Mouse (Mus musculus): ENCODE data around the gene Rgs7. TPM values are rescaled to one million over a fixed set of nuclear protein-coding genes. Genes with fewer than 3 reads are reported as not detected.

Rgs7 gene
- 0.50 TPM for polyA plus RNA-seq (2015; fragmentation: Illumina TruSeq; extraction: RNeasy Lipid Tissue Mini Kit (QIAGEN cat#74804); ENCODE audit: insufficient read depth, low replicate concordance)

DNA sequence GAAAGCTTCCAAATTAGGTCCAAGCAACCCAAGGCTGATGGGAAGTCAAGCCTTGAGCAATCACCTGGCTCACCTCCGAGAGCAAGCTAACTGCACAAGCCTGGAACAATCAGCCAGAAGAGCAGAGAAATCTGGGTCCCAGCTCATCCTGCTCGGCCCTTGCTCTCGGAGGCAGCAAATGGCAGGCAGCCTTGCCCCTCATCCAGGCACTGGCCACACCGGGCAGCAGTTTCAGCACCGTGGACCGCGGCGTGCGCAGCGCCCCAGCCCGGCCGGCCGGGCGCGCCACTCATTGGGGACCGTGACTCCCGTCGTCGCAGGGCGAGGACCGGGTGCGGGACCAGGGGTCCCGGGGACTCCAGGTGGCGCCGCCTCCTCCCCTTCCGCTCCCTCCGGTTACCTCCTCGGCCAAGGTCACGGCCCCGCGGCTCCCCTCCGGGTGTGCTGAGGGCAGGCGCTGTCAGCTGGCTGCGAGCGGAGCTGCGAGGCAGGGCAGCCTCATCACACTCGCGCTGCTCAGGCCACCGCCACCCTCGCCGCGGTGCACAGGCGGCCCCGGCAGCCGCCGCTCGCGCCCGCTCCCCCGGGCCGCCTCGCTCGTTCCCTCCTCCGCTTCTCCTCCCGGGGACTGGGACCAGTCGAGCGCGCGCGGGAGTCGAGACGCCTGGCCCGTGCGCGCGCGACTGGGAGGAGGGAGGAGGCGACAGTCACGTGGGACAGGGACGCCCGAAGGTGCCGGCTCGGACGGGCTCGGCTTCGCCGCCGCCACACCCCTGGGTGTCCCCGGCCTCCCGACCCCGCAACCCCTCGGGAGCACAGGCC is at the start of gene Rgs7:
Gene Rgs7, minus strand, starts transcription at position 640 of the 822 bp plus-strand sequence.

Other genes with a start within 250 kb of the Rgs7 start
- gene Kmo, start 127.9 kb upstream of the Rgs7 start, polyA plus RNA-seq (2015; fragmentation: Illumina TruSeq; extraction: RNeasy Lipid Tissue Mini Kit (QIAGEN cat#74804); ENCODE audit: insufficient read depth, low replicate concordance) = 126 TPM
- gene Fh1, start 133.1 kb upstream of the Rgs7 start, polyA plus RNA-seq (2015; fragmentation: Illumina TruSeq; extraction: RNeasy Lipid Tissue Mini Kit (QIAGEN cat#74804); ENCODE audit: insufficient read depth, low replicate concordance) = 140 TPM
- gene Opn3, start 200.3 kb upstream of the Rgs7 start, polyA plus RNA-seq (2015; fragmentation: Illumina TruSeq; extraction: RNeasy Lipid Tissue Mini Kit (QIAGEN cat#74804); ENCODE audit: insufficient read depth, low replicate concordance) = 1.1 TPM
- gene Chml, start 200.4 kb upstream of the Rgs7 start, polyA plus RNA-seq (2015; fragmentation: Illumina TruSeq; extraction: RNeasy Lipid Tissue Mini Kit (QIAGEN cat#74804); ENCODE audit: insufficient read depth, low replicate concordance) = 10.5 TPM
- gene Wdr64, start 206.1 kb upstream of the Rgs7 start, polyA plus RNA-seq (2015; fragmentation: Illumina TruSeq; extraction: RNeasy Lipid Tissue Mini Kit (QIAGEN cat#74804); ENCODE audit: insufficient read depth, low replicate concordance) = not detected

All from spleen, adult 10 weeks (tissue).